Mouse (Mus musculus) spleen, adult 2 months (tissue): ENCODE results near the gene Snx9. TPM values are rescaled to one million over a fixed set of nuclear protein-coding genes. Genes with fewer than 3 reads are reported as not detected.
A peak's percentile ranks its signal among the peaks of the same experiment; 100 is the strongest.

Experiments
- DNase-seq, 2 experiments: peaks; one replicate each; pipeline versions ENCODE4 v3.0.0 to v3.0.0-alpha.2; 2012 to 2021; ENCODE audit warnings: low spot score in 2 of 2, low read depth in 1 of 2
- H3K27ac ChIP-seq: fragments of 200-500 bp; 2 replicates; pipeline ENCODE4 v1.5.1; 2012; ENCODE audit warnings: low read length, inconsistent platforms; ENCODE audit not compliant: insufficient read depth
- H3K27me3 ChIP-seq: fragments of 200-500 bp; 2 replicates; pipeline ENCODE4 v1.6.1; 2012; ENCODE audit warnings: mild to moderate bottlenecking, moderate library complexity, low read length, inconsistent platforms; ENCODE audit not compliant: control insufficient read depth, insufficient read depth
- H3K36me3 ChIP-seq: fragments of 200-500 bp; 2 replicates; pipeline ENCODE4 v1.6.1; 2012; ENCODE audit warnings: mild to moderate bottlenecking, low read length, inconsistent platforms; ENCODE audit not compliant: control insufficient read depth, insufficient read depth
- H3K4me1 ChIP-seq: fragments of 200-500 bp; 2 replicates; pipeline ENCODE4 v1.6.1; 2011; ENCODE audit warnings: inconsistent platforms; ENCODE audit not compliant: control insufficient read depth, insufficient read depth, insufficient read length
- H3K4me3 ChIP-seq: fragments of 200-500 bp; 2 replicates; pipeline ENCODE4 v1.5.1; 2011; ENCODE audit warnings: mild to moderate bottlenecking, inconsistent platforms; ENCODE audit not compliant: insufficient read depth, insufficient read length; ENCODE audit errors: extremely low read depth
- CTCF ChIP-seq: fragments of 200-500 bp; IDR thresholded peaks from 2 replicates; pipeline ENCODE4 v1.5.1; 2011; ENCODE audit warnings: mild to moderate bottlenecking, inconsistent platforms; ENCODE audit not compliant: insufficient read depth, insufficient read length, insufficient replicate concordance; ENCODE audit errors: extremely low read depth
- POLR2A ChIP-seq: fragments of 200-500 bp; IDR thresholded peaks from 2 replicates; pipeline ENCODE4 v1.6.1; 2011; ENCODE audit warnings: low read depth, low read length, inconsistent platforms
- WGBS: fragments of 180-500 bp; shearing (Covaris S2); methylation state at CpG from one replicate; pipeline ENCODE4 v1.1.7; 2018; 5-methylcytosine and 5-hydroxymethylcytosine counted together
- polyA plus RNA-seq: library from polyadenylated mRNA; depleted of rRNA; stranded (reverse); fragments of >200 nt; gene quantifications from 2 replicates; pipeline ENCODE4 v1.2.3, GENCODE M21; 2012

The Snx9 gene
- polyA plus RNA-seq, 1 experiment = 22.1 TPM

DNA sequence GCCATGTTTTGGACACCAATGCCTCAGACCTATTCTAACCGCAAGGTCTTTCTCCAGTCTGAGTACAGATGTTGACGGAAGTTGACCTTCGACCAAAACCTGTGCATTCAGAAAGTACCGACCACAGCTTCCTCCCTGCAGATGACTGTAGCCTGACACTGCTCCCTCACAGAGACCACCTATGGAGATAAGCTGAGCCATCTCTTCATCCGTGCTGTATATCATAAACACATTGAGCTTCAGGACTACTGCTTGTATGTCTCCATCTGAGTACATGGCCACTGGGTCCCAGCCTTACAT is 38.5 kb upstream of the Snx9 start:
- H3K27ac ChIP-seq = peak overlapping the region; percentile 96
- no peaks in the 10 kb centered on the region for H3K36me3 ChIP-seq
- H3K4me1 ChIP-seq = peaks cover 72% of the 10 kb centered on the region
- TF ChIP-seq CTCF (no peak), POLR2A (no peak)
- no peak overlapping the region for H3K4me3 ChIP-seq
- WGBS = 15% methylated on average over 5 of the region's 5 CpGs
- no peaks in the 10 kb centered on the region for H3K27me3 ChIP-seq
- DNase-seq = peak; percentile 66 to 74

GRCm38 (mm10) chr17:5803229-5804012 is 37.7 kb upstream of the Snx9 start:
- Histone ChIP-seq H3K4me1 (peaks cover 72% of the 10 kb centered on the region), H3K27ac (peak overlapping the region; percentile 96), H3K36me3 (no peaks in the 10 kb centered on the region), H3K27me3 (no peaks in the 10 kb centered on the region), H3K4me3 (no peak overlapping the region)
- DNase-seq = peak; percentile 44 to 86
- peak; percentile 25; the same call in 1 of the 2 replicates for TF ChIP-seq POLR2A
- no peak for TF ChIP-seq CTCF
- 37% methylated on average over 10 of the region's 10 CpGs for WGBS

GRCm38 (mm10) chr17:5804370-5805150 is 36.6 kb upstream of the Snx9 start:
- Histone ChIP-seq H3K4me1 (peaks cover 67% of the 10 kb centered on the region), H3K27me3 (no peaks in the 10 kb centered on the region), H3K4me3 (no peak overlapping the region), H3K36me3 (no peaks in the 10 kb centered on the region), H3K27ac (peak overlapping the region; percentile 87)
- WGBS = 40% methylated on average over 12 of the region's 12 CpGs
- TF ChIP-seq POLR2A = no peak; the same call in 1 of the 2 replicates
- no peak for TF ChIP-seq CTCF
- DNase-seq = peak; percentile 59 to 91

DNA sequence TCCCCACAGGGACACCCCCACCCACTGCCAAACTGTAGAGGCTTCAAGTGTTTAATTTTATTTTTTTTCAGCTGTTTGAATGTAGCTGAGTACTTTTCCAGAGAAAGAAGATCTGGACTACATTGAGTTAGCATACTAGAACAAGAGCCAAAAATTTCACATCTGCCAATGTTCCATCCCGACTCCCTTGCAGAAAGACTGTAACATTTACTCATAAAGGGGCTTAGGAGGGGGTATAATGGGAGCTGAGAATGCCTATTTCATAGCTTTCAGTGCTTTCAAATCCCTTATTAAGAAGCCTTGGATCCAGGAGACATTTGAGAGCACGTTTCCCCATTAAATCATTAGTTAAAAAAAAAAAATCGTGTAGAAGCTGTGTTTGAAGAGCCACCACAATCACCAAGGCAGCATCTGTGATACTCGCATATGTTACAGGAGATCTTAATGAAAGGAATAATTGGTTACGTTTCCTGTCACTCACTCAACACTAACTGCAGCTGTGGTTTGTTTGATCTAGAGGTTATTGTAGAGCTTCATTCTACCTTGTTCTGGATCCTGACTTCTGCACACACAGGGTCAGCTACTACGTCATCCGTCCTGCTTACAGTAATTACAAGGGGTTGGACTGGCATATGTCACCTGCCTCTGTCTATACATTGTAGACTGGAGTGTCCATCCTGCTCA is 35.8 kb upstream of the Snx9 start:
- 38% methylated on average over 7 of the region's 7 CpGs for WGBS
- H3K4me1 ChIP-seq = peaks cover 63% of the 10 kb centered on the region
- no peak for TF ChIP-seq POLR2A
- DNase-seq = peak; percentile 2 to 67
- peak overlapping the region; percentile 87 for H3K27ac ChIP-seq
- H3K4me3 ChIP-seq = no peak overlapping the region
- no peaks in the 10 kb centered on the region for H3K36me3 ChIP-seq
- no peaks in the 10 kb centered on the region for H3K27me3 ChIP-seq

DNA sequence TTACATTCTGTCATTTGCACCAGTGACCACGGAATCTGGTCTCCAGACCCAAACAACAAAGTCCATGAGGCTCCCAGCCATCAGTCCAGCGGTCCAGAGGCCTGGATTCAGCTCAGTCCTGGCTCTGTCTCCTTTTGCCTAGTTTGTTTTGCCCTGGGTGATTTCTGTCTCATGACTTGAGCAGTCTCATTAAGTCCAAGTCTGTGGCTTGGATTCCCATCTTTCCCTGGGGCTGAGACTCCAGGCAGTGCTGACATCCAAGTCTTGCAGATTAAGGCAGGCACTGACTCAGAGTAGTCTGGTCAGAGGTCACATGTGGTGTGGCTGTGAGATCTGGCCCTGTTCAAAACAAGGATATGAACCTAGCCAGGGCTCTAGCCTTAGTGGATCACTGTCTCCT is 35.2 kb upstream of the Snx9 start:
- Histone ChIP-seq H3K27me3 (no peaks in the 10 kb centered on the region), H3K4me3 (no peak overlapping the region), H3K4me1 (peaks cover 58% of the 10 kb centered on the region), H3K36me3 (no peaks in the 10 kb centered on the region), H3K27ac (0 out of 2 replicates have a peak overlapping the region, but pooled peaks have one; percentile 1)
- DNase-seq = no peak
- no peak for TF ChIP-seq POLR2A
- no peak for TF ChIP-seq CTCF
- 88% methylated on average over 2 of the region's 2 CpGs for WGBS

GRCm38 (mm10) chr17:5806823-5807222 is 34.3 kb upstream of the Snx9 start:
- no peak overlapping the region for H3K27ac ChIP-seq
- no peaks in the 10 kb centered on the region for H3K36me3 ChIP-seq
- no peak for DNase-seq
- peaks cover 50% of the 10 kb centered on the region for H3K4me1 ChIP-seq
- H3K4me3 ChIP-seq = no peak overlapping the region
- WGBS = 89% methylated on average over 2 of the region's 2 CpGs
- TF ChIP-seq POLR2A (no peak), CTCF (no peak)
- H3K27me3 ChIP-seq = no peaks in the 10 kb centered on the region
